Mouse (Mus musculus) erythroblast, adult 5-6 weeks (primary cell): ENCODE measurements around the gene Sort1. TPM values are rescaled to one million over a fixed set of nuclear protein-coding genes. Genes with fewer than 3 reads are reported as not detected.
"Not testable (repeated sequence)": the region's sequence is repeated elsewhere in the genome, so short reads cannot be mapped to it uniquely, and the experiment has no call there.

ENCODE experiments used
- ATAC-seq: replicated peaks from 2 replicates; pipeline ENCODE4 v1.8.0; 2016; ENCODE audit warnings: moderate number of reproducible peaks, mild to moderate bottlenecking, moderate TSS enrichment, inconsistent platforms; ENCODE audit not compliant: poor library complexity, low FRiP score, severe bottlenecking
- total RNA-seq, 2 experiments: library from RNA; stranded (forward) in 1 of 2; stranded (reverse) in 1 of 2; fragments of 150-400 nt in 1 of 2; fragments of 200-764, 138-1000 nt in 1 of 2; gene quantifications; 2 replicates each; pipeline versions ENCODE4 v1.2.3 to v1.2.4; 2015 to 2017; ENCODE audit warnings: low replicate concordance in 2 of 2

The Sort1 gene
- 16.7 and 20.3 TPM in 2 replicates for total RNA-seq (2015; ENCODE audit: low replicate concordance)
- 12.4 and 18.3 TPM in 2 replicates for total RNA-seq (2017; ENCODE audit: low replicate concordance)

DNA sequence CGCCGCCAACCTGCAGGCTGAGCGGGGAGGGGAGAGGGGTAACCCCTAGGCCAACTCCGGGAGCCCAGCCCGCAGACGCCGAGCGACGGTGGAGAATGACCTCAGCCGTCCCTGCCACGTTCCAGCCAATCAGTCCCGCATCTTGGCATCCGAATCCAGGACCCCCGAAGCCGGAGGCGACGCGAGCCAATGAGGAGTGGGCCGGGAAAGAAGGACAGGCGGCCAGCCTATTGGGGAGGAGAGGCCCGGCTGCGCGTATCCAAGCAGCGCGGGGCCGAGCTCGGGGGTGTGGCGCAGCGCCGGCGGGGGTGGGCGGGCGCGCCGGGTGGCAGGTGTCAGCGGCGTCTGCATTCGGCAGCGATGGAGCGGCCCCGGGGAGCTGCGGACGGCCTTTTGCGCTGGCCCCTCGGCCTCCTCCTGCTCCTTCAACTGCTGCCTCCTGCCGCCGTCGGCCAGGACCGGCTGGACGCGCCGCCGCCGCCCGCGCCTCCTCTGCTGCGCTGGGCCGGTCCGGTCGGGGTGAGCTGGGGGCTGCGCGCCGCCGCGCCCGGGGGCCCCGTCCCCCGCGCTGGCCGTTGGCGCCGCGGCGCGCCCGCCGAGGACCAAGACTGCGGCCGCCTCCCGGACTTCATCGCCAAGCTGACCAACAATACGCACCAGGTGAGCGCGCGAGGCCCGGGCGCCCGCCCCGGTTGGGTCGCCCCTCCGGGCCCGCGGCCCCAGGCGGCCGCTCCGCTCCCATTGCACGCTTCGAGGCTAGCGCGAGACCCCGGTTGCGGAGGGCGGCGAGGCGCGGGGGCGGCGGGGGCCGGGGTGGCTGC lies at the start of gene Sort1:
TSS of gene Sort1 (plus strand) at position 302 of the 821 bp plus-strand sequence.
- ATAC-seq: peak; percentile 41; the same call in 1 of the 2 replicates

DNA sequence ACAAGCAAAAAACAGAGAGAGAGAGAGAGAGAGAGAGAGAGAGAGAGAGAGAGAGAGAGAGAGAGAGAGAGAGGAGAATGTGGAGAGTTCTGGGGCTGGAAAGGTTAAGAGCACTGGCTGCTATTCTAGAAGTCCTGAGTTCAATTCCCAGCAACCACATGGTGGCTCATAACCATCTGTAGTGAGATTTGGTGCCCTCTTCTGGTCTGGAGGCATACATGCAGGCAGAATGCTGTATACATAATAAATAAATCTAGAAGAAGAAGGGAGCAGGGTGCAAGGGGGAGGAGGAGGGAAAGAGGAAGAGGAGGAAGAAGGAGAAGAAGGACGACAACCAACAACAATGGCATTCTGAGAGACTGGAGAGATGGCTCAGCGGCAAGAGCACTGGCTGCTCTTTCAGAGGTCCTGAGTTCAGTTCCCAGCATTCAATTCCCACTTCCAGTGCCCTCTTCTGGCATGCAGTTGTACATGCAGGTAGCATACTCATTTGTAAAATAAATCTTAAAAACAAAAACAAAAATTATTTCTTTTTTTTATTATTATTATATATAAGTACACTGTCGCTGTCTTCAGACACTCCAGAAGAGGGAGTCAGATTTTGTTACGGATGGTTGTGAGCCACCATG lies 46.3 kb upstream of the Sort1 start:
- not testable (repeated sequence) for ATAC-seq

- no peak for ATAC-seq
Observed at GRCm38 (mm10) chr3:108241243-108241839, 42.5 kb upstream of the Sort1 start.

DNA sequence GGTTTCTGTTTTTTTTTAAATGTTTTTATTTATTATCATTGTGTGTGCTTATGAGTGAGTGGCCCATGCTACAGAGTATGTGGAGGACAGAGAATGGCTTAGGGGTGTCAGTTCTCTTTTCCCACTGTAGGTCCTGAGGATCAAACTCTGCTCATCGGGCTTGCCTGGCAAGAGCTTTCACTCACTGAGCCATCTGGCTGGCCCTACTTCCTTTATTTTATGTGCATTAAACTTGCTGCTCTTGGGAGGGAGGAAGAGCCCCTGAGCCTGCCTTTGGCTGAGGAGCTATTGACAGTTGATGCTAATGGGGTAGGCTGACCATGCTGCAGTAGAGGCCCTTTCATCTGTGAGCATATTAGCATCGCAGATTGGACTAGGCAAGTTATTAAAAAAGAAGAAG lies 37.0 kb upstream of the Sort1 start:
- ATAC-seq: no peak

- ATAC-seq: peak; percentile 97
Observed at GRCm38 (mm10) chr3:108256719-108257637, 26.9 kb upstream of the Sort1 start, which contains the start of gene Psma5. Gene Psma5 (plus strand): TSS chr3:108256926.

DNA sequence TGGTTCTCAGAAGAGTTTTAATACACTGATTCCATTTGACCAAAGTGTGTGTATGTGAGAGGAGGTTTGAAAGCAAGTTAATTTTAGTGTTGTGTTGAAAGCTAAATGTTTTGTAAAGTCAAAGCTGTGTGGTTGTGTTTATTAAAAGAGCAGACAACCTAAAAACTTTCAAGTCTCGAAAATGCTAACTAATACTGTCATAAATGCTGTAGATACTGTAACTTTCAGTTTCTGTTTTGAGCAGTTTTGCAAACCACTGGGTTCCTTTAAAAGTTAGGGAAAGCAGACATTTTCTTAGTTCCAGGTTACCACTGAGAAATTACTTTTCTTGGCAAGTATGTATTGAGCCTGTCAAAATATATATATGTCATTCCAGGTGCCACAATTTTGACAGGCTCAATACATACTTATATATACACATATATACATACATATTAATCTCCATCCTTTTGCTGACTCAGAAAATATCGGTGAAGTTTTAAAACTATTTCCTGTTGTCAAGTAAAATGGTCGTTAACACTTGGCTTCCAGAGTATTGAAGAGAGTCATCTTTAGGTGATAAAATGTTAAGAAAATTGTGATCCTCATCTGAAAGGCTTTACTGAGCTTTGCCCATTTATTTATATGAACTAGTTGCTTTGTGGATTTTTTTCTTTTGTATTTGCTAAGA lies 25.9 kb upstream of the Sort1 start:
- ATAC-seq: no peak

GRCm38 (mm10) chr3:108259319-108259718 lies 24.6 kb upstream of the Sort1 start:
- no peak for ATAC-seq

DNA sequence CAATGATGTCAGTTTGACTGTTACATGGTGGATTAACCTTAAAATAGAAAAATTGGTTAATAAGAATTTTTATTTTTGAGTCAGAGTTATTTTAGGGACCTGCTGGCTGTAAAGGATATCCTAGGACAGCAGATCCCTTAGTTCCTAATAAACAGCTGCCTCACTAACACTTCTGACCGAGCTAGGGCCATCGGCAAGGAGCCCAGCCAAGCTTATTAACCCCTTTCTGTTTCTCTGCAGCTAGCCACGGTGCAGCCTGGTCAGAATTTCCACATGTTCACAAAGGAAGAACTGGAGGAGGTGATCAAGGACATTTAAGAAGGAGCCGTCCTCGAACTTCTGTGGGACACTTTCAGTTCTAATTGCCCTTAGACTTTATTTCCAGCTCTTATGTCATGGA lies 4.4 kb upstream of the Sort1 start:
- ATAC-seq: not testable (repeated sequence)

- no peak for ATAC-seq
Observed at GRCm38 (mm10) chr3:108282401-108283240, 1.3 kb upstream of the Sort1 start.

- no peak for ATAC-seq
Observed at GRCm38 (mm10) chr3:108283241-108283561, 681 bp upstream of the Sort1 start.

DNA sequence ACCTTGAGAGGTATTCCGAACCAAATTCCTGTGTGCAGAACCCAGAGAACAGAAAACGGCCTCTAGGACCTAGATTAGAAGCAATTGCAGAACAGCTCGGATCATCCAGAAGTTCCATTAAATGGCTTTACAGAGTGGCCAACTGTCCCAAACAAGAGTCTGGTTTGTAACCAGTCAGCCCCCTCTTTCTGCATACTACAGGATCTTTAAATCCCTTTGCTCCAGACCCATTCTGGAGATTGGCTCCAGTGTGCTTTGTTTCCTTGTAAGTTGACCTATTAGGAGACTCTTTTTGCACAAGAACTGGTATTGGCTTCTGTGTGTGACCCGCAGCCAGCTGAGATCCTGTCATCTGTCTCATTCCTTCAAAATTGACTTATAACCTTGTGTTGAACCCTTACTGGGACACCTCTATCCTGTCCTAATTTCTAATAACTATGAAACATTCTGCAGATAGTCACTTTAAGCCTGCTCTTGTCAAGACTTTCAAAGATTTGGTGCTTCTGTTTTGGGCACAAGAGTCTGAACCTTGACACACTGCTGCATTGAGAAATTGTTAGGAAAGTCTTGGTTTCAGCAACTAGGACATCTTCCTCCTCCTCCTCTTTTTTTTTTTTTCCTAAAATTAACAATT lies 1.3 kb downstream of the Sort1 start:
- no peak for ATAC-seq

GRCm38 (mm10) chr3:108286671-108287439 lies 3.0 kb downstream of the Sort1 start:
- ATAC-seq: no peak

- ATAC-seq: no peak
Observed at GRCm38 (mm10) chr3:108287811-108288805, 4.2 kb downstream of the Sort1 start.

DNA sequence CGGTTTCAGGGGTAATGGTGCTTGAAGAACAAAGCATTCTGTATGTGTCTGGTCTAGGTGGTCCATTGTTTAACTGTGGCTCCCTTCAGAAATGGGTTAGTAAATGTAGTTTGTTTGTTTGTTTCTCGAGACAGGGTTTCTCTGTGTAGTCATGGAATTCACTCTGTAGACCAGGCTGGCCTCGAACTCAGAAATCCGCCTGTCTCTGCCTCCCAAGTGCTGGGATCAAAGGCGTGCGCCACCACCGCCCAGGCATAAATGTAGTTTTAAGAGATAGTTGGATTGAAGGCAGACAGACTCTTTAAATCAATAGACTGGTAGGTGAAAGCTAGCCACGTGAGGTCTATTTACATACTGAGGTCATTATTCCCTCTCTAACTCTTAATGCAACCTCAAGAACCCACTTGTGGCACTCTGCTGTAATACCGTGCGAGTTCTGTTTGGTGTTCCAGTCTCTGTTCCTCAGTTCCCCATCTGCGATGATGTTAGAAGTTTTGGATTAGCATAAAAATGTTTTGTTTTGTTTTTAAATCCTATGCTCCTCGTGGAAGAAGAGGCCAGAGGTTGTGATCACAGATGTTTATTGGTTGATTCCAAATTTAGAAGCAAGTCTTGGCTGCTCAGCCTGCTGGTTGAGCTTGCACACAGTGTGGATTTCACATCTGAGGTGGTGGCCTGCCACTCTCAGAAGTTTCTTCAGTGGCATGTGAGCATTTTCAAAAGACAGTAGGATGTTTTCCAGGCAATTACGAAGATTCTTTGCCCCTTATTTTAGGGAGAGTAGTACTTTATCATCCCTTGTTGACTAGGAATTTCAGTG lies 5.6 kb downstream of the Sort1 start:
- no peak for ATAC-seq
